Mouse (Mus musculus) brain, embryonic 18.5 days (tissue): ENCODE measurements around the gene Tarbp1.
A peak's percentile ranks its signal among the peaks of the same experiment; 100 is the strongest.
"Not testable (repeated sequence)": the region's sequence is repeated elsewhere in the genome, so short reads cannot be mapped to it uniquely, and the experiment has no call there.

Experiments
- DNase-seq: peaks from one replicate; pipeline ENCODE4 v3.0.0-alpha.2; 2012; ENCODE audit warnings: low read depth, low spot score

Tarbp1 gene

DNA sequence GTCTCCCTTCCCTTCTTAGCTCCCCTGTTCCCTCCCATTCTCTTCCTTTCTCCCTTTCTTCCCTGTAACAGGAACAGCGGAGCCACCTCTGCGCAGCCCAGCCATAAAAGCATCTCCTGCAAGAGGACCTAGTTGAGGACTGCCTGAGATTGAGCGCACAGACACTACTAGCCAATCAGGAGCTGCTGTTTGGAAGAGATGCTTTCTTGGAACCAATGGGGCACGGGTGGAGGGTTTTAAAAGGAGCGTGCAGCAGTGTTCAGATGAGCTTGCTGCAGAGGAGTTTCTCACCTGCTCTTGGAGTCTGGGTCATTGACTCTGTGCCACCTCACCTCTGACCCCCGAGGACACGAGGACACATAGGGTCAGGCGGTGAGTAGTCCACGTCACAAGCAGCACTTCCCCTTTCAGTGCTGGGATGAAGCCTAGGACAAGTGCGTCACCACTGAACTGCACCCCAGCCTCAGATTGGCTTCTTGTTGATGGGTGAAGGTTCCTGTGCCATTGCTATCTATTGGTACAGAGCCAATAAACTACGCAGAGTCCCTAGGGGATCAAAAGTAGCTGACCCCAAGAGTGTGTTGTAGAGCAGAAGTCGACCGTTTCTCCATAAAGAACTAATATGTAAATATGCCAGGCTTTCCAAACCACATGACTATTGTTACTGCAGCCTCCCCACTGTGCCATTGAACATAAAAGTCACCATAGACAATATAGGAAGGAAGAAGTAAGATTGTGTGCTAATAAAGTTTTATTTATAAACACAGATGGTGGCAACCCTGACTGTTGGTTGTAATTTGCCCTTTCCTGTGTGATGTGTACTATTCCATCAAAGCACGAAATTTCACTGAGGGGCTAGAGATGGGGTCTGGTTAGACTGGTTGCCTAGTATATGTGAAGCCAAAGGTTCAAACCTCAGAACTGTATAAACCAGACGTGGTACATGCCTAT, 19.6 kb upstream of the Tarbp1 start:
- no peak for DNase-seq

DNA sequence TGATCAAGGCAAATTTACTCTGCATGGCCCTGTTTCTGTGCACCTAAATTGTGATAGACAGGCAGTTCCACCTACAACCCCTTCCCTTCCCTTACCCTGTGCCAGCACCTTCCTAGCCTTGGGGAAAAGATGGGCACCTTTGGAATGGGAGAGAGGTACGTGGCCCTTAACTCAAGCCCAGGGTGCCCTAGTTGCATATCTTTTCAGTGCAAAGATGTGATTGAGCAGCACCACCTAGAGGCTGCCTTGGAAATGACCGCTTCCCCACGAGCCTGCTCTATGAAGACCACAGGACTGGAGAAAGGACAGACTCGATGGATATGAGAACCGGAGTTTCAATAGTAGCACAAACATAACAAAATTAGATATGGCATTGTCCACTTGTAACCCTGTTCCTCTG, 8.1 kb upstream of the Tarbp1 start:
- no peak for DNase-seq

DNA sequence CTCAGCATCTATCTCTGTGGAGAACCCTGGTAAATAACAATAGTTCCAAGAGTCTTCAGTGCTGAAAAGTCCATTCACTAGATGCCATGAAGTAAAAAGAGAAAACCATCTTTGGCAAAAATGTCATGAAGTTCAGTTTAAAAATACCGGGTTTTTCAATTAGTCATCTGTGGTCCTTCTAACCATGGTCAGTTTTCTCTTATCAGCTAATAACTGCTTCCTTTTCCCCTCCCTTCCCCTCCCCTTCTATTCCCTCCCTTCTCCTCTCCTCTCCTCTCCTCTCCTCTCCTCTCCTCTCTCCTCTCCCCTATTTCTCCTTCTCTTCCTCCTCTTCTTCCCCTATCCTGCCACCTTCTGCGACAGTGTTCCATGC, 7.5 kb upstream of the Tarbp1 start:
- DNase-seq = no peak

DNA sequence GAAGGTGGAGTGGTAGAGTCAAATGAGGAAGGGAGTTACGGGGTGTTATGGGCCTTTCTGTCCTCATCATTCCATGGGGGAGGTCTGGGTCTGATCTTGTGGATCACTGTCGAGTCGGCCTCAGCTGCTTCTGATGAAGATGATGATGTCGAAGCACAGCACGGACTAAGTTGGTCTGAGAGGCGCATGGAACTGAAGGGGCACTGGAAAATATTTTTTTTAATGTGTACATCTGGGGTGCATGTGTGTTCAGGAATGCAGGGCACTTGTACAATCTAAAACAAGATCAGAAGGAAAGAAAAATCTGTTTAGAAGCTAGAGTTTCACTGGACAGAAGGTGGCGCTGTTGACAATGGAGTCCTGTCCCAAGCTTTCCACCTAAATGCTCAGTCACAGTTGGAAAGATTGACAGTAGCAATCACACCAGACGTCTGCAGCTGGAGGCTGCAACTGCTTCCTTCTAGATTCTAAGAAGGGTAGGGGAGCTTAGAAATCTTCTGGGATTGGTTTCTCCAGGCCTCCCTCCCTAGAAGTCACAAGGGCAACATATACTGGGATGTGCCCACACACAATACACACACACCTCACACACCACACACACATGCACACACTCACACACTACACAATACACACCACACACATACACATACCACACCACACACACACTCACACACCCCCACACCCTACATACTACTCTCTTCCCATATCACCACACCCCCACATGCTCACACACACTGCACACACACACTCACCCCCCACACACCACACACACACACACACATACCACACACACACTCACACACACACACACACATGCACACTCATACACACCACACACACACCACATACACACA, 6.9 kb upstream of the Tarbp1 start:
- DNase-seq = no peak

DNA sequence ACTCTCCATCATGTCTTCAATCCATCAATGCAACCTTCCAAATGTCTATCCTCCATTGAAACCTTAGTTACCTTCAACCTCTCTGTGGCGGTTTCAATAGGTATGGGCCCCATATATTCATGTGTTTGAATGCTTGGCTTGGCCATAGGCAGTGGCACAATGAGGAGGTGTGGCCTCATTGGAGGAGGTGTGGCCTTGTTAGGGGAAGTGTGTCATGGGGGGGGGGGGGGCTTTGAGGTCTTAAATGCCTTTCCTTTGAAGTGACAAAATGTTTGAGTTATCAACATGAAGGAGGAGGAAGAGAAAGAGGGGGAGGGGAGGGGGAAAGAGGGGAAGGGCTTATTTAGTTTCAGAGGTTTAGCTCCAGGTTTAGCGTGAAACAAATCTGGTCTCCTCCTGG, 5.5 kb upstream of the Tarbp1 start:
- no peak for DNase-seq

DNA sequence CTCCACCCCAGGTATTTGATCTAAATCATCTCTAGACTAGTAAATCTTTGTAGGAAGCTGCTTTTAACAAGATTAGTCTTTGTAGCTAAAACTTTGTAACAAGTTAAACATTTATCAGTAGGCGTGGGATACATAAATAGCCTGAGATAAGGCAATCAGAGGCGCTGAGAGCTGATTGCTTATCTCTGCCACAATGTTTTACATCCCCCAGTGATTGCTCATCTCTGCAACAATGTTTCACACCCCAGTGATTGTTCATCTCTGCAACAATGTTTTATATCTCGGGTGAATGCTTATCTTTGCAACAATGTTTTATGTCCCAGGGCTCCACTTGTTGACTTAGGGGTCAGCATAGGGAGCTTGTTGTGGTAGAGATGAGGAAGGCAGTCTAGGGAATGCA, 3.8 kb upstream of the Tarbp1 start:
- no peak for DNase-seq

DNA sequence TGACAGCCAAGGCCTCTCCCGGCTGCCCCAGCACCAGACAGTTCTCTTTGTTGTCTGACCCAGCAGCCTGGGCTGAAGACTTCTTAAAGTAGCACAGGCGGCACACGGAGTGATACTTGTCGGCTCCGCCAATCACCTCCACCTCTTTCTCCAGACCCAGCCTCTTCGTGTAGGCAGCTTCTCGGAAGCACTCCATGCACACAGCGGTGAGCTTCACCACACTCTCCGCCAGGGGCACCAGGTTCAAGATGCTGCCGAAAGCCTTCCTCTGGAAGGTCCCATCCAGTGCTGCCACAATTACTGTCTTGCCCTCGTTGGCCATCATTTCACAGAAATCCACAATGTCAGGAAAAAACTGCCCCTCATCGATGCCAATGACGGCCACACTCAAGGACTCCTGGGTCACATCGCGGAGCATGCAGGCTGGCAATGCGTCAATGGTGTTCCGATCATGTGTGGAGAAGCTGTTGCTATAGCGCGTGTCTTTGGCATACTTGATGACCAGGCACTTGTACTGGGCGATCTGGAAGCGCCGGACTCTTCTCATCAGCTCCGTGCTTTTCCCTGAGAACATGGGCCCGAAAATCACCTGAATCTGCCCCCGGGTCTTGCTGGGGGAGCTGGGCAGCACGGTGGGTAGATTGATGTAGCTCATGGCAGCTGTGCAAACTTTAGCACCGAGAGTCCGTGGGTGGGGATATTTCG, 1.4 kb upstream of the Tarbp1 start:
- not testable (repeated sequence) for DNase-seq

DNA sequence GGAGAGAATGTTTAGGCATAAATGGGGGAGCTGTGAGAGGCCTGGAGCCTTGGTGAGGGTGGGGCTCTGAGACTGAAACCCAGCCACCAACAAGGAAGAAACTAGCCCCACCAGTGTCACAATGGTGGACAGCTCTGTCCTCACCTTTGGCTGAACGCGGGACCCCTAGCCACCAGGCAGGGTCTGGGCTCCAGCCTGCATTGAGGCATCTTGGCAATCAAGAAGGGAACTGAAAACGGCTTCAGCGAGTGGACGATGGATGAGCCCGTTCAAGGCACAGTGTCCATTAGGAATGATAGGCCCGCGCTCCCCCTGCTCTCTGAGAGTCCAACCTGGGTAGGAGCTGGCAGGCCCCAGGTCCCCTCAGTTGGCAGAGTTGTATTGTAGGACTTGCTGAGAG, 873 bp upstream of the Tarbp1 start:
- not testable (repeated sequence) for DNase-seq

DNA sequence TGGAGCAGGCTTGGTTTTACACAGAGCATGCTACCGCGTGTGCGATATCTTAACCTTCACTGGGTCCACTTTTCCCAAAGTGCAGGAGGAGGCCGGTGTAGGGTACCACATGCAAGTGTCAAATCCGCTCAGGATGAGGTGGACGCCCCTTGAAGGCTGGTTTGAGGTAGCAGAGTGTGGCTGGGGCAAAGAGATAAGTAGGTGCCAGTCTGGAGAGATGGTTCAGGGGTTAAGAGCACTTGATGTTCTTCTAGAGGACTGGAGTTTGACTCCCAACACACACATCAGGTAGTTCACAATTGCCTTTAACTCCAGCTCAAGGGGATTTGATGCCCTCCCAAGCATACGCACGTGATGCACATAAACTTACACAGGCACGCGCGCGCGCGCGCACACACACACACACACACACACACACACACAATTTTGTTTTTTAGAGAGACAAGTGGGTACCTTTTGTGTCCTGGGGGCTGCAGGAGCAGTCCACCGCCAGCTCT, 1.0 kb downstream of the Tarbp1 start:
- DNase-seq = no peak

DNA sequence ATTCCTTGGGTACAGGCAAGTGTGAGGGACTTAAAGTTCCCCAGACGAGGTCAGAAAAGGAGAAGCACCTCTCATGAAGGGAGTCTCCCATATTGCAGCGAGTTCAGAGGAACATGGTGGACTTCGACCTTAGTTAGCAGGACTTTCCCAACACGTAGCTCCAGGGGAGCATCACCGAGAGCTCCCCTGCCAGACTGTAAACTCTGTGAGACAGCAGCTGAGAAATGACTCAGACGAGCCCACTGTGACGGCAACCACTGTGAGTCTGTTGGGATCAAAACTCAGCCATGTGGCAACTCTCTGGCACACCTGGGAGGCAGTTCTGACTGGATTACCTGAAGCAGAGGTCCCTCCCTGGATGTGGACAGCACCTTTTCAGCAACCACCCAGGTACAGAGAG, 10.8 kb downstream of the Tarbp1 start:
- no peak for DNase-seq

DNA sequence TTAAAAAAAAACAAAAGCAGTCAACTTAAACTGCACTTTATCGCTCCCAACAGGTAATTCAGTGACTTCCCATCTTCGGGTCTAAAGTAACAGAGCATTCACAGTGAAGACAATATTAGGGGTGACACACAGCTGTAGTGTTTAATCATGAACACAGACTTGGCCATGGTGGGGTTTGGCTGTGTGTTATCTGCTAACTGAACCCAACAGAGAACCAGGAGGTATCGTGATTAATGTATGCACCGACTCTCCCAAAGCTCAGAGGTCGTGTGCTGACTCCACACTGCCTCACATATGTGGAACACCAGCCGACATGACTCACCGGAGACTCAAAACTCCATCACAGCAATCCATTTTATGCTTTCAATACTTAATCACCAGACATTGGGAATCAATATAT, 13.1 kb downstream of the Tarbp1 start:
- DNase-seq = no peak

DNA sequence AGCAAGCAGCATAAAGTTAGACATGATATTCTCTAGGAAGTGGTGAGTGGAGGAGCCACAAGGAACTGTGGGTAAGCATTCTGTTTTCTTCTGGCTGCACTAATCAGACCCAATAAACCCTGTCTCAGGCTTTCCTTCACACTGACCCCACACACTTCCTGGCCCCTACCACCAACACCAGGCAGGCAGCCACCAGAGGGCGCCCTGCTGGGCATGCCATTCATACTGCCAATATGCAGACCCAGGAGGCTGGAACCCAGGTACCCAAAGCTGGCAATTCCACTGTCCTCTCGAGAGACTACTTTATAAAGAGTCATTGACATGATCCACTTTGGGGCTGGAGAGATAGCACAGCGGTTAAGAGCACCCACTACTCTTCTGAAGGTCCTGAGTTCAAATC, 14.6 kb downstream of the Tarbp1 start:
- DNase-seq = no peak

DNA sequence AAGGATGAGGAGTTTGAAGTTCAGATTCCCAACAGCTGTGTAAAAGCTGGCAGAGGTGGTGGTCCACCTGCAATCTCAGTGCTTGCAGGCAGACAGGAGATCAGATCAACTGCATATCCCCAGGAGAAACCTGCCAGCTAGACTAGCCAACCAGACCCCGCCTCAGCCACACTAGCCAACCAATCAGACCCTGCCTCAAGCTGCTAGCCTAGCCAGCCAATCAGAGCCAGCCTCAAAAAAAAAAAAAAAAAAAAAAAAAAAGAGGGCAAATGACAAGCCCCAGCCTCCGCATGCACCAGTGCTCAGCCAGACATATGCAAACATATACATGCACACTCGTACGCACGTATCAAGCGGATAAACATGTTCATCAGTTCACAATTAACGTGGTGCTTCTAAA, 19.5 kb downstream of the Tarbp1 start:
- no peak for DNase-seq

DNA sequence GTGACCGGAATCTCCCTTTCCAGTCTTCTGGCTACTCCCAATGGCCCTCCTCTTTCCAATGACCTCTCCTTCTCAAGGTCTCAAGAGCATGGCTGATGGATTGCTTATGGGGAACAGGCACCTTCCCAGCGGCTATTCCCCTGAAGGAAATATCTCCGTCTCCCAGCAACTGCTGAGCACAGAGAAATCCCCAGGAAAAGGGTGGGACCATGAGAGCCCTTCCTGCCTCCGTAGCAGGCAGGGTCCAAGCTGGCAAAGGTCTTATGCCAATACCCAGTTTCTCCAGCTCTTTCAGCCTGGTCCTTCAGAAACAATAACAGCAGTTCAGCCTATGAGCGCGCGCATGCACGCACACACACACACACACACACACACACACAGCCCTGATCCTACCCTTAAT, 23.7 kb downstream of the Tarbp1 start:
- DNase-seq = no peak

DNA sequence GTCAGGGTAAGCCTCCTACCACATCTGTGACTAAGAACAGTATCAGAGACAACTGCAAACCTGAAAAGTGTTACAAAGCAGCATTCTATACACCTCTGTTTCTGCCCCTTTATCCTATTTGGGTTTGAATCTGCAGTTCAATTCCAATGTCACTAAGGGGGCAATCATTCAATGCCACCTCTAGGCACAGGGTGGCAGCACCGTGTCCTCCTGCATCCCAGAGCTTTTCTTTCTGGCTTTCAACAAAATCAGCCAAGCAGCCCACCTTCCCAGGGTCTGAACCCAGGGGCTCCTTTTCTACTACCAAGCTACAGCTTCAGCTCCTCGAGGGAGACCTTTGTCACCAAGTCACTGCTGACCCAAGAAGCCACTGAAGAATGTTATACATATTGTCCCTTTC, 35.9 kb downstream of the Tarbp1 start:
- DNase-seq = no peak

DNA sequence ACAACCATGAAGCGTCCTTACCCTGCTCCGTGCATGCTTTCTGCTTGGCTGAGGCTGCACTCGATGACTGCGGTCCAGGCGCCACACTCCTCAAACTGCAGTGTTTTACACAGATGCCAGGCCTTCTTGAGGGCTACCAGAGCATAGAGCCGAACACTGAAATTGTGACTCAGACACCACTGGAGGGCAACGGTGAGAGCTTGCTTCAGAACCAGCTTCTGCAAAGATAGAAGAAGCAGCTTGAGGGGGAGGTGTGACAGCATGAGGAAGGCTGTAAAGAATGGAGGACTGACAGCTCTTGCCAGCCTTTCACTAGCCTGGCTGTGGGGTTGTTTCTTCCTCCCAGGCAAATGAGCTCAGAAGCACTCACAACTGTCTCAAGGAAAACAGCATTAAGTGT, 41.0 kb downstream of the Tarbp1 start:
- no peak for DNase-seq

DNA sequence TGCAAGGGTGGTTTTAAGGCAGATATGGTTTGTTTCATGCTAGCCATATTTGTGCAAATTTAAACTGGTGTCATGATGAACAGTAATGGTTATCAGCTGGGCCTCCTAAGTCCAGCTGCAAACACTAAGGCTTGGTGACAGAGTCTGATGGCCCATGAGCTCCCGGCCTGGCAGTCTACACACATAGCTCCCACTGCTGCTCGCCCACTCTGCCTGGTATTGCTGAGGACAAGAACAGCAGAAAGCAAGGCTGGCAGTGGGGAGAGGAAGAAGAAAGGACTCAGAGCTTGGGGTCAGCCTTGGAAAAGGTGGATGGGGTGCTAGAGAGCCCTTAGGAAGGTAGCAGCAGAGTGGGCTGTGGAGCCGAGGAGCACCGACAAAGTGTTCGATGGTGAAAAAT, 45.2 kb downstream of the Tarbp1 start:
- DNase-seq = no peak

DNA sequence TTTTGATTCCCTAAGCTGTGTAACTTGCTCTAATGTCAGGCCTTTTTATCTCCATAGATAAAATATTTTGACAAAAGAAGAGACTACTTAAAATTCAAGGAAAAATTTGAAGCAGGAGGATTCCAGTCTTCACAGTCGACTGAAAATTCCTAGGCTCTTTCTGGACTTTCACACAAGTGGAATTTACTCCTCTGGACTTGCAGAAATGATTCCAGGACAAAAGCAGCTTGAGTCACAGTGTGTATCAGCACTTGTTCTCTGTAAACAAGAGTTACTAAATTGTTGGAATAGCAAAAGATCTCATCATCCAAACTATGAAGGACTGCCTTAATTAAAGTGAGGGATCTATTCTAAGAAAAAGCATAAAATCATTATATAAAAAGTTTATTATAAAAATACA, 49.9 kb downstream of the Tarbp1 start:
- DNase-seq = no peak

DNA sequence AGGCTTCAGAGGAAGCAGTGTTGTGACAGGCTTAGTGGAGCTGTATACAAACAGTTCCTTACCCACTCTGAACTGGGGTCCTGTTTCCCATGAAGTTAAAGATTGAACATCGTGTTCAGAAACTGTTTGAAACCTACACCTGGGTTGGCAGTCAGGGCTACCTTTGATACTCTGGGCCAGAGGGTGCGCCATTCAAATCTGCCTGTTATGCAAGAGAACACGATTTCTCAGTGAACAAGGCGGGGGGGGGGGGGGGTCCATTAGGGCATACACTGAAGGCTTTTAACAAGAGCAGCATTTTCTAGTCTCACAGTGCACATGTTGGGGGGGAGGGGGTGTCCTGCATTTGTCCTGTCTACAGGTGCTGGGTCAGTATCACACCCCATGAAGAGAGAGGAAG, 50.7 kb downstream of the Tarbp1 start:
- DNase-seq = no peak

DNA sequence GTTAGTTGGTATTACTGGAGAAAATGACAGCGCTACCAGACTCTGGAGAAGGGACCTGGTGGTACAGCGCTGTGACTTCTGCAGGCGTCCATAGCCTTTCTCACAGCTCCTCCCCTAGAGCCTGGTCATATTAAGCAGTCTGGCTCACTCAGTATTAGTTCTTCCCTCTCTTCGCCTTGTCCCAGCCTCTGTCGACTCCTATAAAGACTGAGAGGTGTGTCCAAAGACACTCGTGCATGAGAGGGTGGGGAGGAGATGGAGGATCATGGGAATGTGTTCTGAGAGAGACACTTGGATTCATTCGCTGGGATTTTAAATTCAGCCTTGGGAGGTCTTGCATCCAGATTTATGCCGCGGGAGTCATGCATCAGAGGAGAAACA, 52.0 kb downstream of the Tarbp1 start:
- DNase-seq = peak; percentile 18

DNA sequence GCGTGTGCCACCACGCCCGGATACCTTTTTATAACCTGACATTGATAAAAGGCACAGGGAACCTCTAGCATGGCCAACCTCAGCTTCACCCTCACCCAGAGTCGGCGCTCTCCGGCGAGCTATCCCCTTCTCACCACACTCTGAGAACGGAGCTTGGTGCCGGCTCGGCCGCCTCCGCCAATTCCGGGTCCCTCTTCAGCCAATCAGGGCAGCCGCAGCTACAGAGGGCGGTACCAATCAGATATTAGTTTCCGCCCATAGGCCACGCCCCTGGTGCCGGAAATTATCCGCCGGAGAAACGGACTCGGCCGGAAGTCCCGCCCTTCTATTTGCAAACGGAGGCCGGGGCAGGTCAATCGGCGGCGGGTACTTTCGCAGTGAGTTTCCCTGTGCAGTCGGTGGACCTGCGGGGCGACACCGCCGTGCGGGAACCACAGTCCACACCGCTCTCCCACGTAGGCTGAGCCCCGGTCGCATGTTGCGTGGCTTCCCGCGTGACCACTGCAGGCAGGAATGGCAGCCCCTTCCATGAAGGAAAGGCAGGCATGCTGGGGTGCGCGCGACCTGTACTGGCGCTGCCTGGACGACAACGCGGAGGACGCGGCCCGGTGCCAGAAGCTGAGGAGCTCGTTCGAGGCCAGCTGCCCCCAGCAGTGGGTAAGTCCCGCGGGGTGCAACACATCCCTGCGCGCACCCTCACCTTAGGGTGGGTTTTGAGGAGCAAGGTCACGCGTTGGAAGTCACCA, 52.5 kb downstream of the Tarbp1 start, which contains the start of gene Coa6:
Gene Coa6, plus strand, starts transcription at position 342 of the 746 bp plus-strand sequence.
- peak; percentile 90 for DNase-seq
